Mouse (Mus musculus) E14TG2a.4 (cell line): ENCODE measurements at regions not wholly inside any gene's neighbourhood (a gene's known extent, or its start where the extent isn't known, plus 50 kb on each side); places are given as distances from the start of the nearest gene placed in this dataset.

Experiments
- CTCF ChIP-seq: conservative IDR thresholded peaks from 2 replicates; pipeline ENCODE4 v1.5.1; 2014; ENCODE audit warnings: low read length
- NANOG ChIP-seq: IDR thresholded peaks from 2 replicates; pipeline ENCODE4 v1.6.1; 2014; ENCODE audit warnings: borderline replicate concordance, low read length, mixed read lengths
- POU5F1 ChIP-seq: IDR thresholded peaks from 2 replicates; pipeline ENCODE4 v1.6.1; 2014; ENCODE audit warnings: low read length, borderline replicate concordance

DNA sequence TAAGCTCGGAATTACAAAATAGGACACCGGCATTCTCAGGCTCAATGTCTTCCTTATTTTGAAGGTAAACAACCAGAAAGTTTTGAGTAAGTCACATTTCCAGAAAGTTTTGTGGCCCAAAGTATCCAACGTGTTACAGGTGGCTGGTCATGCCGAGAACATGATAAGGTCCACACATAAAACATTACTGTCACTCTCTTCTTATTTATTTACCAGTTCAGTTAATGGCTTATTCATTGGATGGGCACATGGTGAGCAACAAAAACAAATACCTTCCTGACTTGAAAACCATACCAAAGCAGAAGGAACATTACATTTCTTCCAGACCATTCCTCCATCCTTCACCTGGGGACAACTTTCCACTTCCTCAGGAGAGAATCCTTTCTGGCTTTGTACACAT lies 345.5 kb upstream of the Arid1b start:
- TF ChIP-seq CTCF = no peak
- no peak for TF ChIP-seq POU5F1
- TF ChIP-seq NANOG = no peak
